Mouse (Mus musculus) ovary, postnatal 36 days (tissue): ENCODE data around the gene Tab2.
"Not testable (repeated sequence)": the region's sequence is repeated elsewhere in the genome, so short reads cannot be mapped to it uniquely, and the experiment has no call there.

Source experiments
- DNase-seq: peaks from one replicate; pipeline ENCODE4 v3.0.0; 2022; ENCODE audit warnings: low spot score, mixed read lengths

Gene Tab2

GRCm38 (mm10) chr10:7888256-7888868 is 67.7 kb downstream of the Tab2 start:
- no peak for DNase-seq

GRCm38 (mm10) chr10:7883524-7883923 is 72.5 kb downstream of the Tab2 start:
- peak; percentile 67 for DNase-seq

GRCm38 (mm10) chr10:7881971-7882370 is 74.1 kb downstream of the Tab2 start:
- DNase-seq, result no peak

- DNase-seq, result not testable (repeated sequence)
Measured at GRCm38 (mm10) chr10:7880283-7880682, 75.7 kb downstream of the Tab2 start.

- DNase-seq, result no peak
Measured at GRCm38 (mm10) chr10:7874194-7874593, 81.8 kb downstream of the Tab2 start.

- no peak for DNase-seq
Measured at GRCm38 (mm10) chr10:7871381-7872020, 84.5 kb downstream of the Tab2 start.

- no peak for DNase-seq
Measured at GRCm38 (mm10) chr10:7870571-7871315, 85.3 kb downstream of the Tab2 start.

- no peak for DNase-seq
Measured at GRCm38 (mm10) chr10:7869746-7870145, 86.3 kb downstream of the Tab2 start.

GRCm38 (mm10) chr10:7867666-7868030 is 88.4 kb downstream of the Tab2 start:
- no peak for DNase-seq

- DNase-seq, result peak; percentile 53
Measured at GRCm38 (mm10) chr10:7866762-7867665, 89.0 kb downstream of the Tab2 start.

- no peak for DNase-seq
Measured at GRCm38 (mm10) chr10:7864806-7865205, 91.2 kb downstream of the Tab2 start.

- no peak for DNase-seq
Measured at GRCm38 (mm10) chr10:7864184-7864583, 91.8 kb downstream of the Tab2 start.

GRCm38 (mm10) chr10:7863411-7863810 is 92.6 kb downstream of the Tab2 start:
- no peak for DNase-seq

- no peak for DNase-seq
Measured at GRCm38 (mm10) chr10:7861937-7862657, 93.9 kb downstream of the Tab2 start.

GRCm38 (mm10) chr10:7861259-7861936 is 94.6 kb downstream of the Tab2 start:
- no peak for DNase-seq

- no peak for DNase-seq
Measured at GRCm38 (mm10) chr10:7860494-7860893, 95.5 kb downstream of the Tab2 start.
